Mouse (Mus musculus) ovary, postnatal 36 days (tissue): ENCODE data around the gene Dusp9.

ENCODE experiments used
- DNase-seq: peaks from one replicate; pipeline ENCODE4 v3.0.0; 2022; ENCODE audit warnings: low spot score, mixed read lengths

Gene Dusp9

DNA sequence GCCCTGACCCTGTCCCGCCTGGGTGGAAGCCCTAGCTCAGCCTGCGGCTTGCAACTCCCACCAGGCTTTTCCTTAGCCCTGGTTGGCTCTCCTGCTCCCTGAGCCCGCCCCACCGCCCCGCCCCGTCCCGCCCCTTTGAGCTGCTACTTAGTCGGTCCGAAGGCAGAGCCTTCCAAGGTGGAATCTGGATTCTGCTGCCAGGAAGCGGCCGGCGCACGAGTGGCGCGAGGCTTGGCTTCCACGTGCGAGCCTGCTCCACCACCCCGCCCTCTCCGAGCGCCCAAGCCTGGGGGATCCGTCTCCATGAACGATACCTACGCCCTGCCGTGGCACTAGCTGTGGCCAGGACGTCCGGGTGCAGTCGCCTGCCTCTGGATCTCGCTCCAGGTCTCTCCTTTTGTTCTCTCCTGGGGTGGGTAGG, at the start of gene Dusp9:
TSS of gene Dusp9 (plus strand) at position 165 of the 421 bp plus-strand sequence.
- DNase-seq, result peak; percentile 40

DNA sequence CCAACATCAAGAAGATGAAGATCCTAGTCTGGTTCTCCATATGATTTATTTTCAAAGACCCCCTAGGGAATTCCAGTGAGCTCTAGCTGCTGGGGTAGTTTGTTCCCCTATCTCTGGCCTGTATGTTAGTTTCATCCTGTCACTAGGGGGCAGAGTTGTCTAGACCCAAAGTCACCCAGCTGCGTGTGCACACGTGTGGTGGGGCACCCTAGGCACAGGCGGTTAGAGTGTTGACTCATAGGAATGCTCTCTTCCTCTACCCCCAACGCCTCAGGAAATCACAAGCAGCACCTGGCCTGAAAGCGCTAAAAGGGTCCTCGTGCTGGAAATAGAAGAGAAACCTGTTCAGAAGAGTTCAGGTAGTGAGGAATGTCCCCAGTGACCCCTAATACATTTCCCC, 46.0 kb upstream of the Dusp9 start:
- DNase-seq, result no peak

DNA sequence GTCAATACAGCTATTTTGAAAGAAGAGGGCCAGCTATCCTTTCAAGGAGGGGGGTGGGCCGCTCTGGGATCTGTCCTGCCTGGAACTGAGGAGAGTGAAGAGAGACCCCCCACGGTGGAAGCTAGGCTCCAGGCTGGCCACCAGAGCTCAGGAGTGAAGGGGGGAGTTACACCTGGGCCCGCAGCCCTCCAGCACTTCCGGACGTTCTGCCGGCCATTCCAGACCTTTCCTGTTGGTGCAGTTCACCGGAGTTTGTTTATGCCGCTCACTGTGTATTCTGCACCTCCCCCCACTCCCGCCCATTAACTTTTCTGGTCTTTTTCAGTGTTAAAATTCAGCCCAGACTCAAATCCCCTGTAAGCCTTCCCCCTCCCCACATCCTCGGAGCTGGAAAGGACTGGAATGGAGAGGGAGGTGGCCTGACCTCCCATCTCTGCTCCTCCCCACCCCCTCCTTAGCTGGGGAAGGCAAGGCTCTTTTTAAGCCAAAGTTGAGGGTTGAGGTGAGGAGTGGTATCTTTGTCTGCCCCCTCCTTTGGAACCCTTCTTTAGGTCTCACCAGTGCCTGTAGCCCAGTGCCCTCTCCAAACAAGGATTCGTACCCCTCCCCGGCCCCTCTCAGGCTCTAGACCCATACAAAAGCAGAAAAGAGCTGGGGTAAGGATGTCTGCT, 44.6 kb upstream of the Dusp9 start:
- no peak for DNase-seq

DNA sequence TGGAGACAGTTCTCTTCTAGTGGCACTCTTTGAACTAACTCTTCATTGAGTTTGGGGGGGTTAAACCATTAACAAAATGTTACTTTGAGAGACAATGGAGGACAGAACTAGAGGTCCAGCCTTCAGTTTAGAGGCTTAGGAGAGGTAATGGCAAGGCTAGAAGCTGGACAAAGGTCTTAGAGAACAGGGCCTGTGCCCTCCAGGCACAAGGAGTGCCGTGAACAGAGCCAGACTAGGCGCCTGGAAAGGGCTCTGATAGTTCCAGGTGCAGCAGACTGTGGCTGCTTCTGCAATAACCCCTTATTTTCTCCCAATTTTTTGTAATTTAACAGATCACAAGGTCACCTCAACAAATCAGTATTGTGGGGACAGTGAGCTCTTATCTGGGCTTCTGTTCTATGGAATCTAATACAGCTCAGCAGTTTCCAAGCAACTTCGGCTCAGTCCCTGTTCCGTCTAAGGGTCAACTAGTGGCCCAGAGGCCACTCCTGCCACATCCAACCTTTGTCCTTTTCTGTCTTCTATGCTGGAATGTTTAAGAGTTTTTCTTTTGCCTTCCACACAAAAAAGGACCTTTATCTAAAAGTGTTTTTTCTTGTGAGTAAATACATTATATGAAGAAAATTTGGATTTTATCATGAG, 43.8 kb upstream of the Dusp9 start:
- DNase-seq, result no peak

DNA sequence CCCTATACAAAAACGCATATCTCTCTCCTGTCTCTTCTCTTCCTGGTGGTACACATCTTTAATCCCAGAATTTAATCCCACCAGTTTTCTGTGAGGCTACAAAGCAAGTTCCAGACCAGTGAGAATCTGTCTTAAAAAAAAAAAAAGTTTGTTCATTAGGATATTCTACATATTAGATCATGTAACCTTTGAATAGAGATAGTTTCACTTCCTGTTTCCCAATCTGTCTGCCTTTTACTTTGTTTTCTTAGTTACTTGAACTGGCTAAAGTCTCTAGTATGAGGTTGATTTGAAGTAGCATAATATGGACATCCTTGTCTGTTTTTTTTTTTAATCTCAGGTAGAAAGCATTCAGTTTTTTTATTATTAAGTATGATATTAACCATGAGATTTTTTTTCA, 37.8 kb upstream of the Dusp9 start:
- DNase-seq, result no peak

DNA sequence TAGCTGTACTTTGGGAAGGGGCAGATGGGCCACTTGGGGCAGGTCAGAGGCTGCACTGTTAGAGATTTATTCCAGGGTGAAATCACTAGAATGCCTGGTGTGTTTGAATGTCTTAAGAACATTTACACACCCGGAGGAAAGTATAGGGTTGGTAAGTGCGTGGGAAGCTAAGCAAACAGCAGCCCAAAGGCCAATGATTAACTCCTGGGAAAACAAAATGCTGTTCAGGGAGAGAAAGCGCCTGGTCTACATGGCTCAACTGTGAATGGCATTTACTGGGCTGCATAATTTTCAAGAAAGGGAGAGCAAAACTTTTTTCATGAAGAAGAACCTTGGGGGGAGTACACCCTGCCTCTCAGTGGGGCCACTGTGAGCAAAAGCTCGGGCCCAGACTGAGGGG, 25.6 kb upstream of the Dusp9 start:
- no peak for DNase-seq

DNA sequence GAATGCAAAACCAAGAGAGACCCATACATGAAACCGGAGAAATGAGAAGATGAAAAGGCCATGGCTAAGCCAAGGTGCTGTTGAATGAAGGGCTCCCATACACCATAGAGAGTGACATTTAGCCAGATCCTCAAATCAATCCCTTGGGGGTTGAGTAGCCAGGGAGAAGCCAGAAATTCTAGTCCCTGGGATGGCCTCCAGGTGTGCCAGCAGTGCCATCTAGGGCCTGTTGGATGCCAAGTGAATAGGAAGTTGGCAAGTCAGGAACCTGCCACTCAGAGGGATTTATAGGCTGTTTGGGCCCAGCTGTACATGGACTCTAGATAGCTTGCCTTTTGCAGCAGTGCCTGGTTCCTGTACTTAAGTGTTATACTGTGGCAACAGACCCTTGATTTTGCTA, 23.3 kb upstream of the Dusp9 start:
- no peak for DNase-seq

DNA sequence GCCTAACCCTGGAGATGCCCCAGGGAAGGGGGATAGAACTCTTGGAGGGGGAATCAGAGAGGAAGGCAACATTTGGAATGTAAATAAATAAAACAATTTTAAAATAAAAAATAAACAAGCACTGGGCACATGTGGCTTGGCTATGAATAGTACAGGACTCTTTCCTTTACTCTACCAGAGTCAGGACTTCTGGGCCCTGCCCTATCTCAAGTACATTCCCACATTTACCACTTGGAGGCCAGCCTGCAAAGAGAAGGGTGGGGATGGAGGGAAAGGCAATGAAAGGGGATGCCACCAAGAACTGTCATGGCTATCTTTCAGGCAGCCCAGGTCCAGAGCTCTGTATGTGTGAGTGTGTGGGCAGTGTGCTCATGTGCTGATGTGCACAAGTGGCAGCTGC, 19.8 kb upstream of the Dusp9 start:
- DNase-seq, result no peak

DNA sequence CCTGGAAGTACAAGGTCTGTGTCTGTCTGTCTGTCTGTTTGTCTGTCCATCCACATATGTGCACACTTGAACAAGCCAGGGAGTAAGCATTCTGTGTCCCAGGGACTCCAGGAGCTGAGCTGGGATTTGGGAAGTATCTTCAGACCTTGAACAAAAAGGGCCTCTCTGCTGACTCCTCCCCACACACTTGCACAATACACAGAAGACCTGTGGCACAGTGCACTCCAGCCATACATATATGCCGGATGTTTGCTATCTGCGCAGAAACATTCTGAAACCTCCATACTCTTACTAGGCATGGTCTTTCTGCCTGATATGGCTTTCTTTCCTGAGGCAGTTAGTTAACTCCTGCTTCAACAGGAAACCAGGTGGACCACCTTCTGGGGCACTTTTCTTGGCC, 19.3 kb upstream of the Dusp9 start:
- DNase-seq, result no peak

DNA sequence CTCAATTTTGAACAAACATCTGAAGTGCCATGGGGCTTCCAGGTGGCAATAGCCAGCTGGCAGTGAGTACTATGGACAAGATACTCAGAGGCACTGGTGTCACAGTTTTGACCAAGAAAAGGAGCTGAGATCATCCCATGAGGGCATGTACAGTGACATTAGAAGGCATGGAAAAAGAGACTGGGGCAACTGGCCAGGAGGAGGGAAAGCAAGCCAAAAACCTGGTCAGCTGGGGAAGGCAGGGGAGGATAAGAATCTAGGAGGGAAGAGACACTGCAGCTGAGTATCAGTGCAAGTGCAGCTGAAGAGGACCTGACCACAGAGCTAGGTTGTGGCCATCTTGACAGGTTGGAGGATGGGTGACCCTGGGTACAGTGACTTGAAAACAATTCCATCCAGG, 12.2 kb upstream of the Dusp9 start:
- DNase-seq, result no peak

DNA sequence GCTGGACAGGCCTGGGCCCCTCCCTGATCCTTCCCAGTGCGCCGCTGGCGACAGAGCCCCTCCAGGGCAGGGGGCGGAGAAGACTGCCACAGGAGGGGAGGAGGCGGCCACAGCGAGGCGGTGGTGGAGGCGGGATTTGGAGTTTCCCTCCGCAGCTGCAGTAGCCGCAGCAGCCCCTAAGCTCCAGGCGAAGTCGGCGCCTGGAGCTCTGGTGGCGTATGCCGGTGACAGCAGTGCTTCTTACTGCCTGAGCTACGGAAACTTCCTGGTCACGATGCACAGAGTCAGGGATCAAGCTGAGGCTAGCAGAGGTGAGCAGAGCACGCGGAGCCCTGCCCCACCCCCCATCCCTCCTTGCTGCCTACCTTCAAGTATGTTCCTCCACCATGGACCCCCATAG, 3.8 kb upstream of the Dusp9 start:
- no peak for DNase-seq

DNA sequence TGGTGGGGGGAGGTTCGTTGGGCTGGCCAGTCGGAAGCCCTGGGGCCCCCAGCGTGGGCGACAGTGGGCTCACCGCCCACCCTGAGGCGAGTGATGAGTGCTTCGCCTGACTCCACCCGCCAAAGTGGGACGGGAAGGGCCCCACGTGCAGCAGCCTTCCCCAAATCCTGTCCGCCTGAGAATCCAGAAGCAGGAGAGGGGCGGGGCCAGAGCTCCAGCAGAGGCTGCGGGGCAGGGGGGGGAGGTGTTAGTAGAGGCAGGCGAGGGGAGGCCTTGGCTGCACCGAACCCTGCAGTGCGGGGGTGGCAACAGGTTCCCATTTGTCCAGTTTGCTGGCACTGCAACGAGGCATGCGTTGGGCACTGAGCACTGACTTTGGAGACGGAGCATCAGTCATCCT, 1.8 kb upstream of the Dusp9 start:
- DNase-seq, result no peak

DNA sequence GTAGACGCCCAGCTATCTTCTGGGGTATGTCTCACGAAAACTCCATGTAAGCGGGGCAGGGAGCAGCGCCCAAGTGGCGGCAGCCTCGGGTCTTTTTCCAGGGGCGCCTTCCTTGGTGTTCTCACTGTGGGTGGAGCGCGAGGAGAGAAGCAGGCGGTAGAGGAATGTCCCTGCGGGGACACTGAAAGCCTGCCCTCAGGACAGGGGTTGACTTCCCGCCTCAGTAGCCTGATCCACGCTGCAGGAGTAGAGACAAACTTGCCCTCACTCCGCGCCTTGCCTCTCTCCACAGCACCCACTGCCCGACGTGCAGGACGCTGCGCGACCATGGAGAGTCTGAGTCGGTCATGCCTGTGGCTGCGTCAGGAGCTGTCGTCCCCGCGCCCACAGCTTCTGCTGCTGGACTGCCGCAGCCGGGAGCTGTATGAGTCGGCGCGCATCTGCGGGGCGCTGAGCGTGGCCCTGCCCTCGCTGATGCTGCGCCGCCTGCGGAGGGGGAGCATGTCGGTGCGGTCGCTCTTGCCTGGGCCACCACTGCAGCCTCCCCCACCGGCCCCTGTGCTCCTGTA, 766 bp downstream of the Dusp9 start:
- no peak for DNase-seq

DNA sequence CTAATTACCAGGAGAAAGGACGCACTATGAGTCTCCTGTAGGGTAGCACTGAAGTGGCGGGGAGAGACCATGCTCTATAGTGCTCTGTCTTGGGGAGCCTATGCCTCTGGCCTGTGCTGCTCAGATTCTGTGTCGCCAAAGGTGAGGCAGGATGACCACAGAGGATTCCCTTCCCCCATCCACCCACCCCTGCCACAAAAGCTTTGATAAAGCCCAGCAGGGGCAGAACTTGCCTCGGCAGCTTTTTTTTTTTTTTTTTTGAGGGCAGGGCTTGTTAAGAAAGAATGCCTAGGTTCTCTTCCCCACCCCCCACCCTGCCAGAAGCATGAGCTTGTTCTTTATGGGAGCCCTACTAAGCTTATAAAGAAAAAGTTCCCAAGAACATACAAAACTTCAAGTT, 5.9 kb downstream of the Dusp9 start:
- no peak for DNase-seq

DNA sequence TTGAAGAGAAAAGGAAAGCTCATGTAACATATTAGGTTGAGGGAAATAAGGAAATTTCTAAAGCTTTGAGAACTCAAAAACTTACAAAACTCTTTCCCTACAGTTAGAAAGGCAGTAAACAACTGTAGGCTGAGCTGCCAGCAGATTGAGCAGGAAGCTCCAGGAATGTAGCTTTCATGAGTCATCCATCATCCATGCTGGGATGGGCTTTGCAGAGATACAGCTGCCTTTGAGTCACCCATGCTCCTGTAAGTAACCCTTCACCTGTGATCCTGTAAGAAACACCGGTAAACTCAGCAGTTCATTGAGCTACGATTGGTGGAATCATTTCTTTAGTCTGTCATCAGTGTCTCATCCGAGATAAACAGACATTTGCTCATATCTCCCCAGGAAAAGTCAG, 11.7 kb downstream of the Dusp9 start:
- no peak for DNase-seq

DNA sequence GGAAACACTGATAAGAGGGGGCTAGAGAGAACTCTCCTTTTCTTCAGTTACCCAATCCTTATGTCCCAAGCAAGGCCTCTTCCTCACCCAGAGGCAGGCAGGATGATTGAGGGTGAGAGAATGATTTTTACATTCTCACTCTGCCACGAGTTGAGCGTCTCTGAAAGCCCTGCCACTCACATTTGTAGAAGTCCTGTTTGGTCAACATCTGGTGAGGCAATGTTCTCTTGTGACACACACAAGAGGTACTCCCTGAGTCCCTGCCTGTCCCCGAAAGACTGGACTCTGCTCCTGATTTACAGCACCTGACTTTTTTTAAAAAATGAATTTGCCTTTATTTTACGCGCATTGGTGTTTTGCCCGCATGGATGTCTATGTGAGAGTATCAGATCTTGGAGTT, 14.2 kb downstream of the Dusp9 start:
- no peak for DNase-seq

DNA sequence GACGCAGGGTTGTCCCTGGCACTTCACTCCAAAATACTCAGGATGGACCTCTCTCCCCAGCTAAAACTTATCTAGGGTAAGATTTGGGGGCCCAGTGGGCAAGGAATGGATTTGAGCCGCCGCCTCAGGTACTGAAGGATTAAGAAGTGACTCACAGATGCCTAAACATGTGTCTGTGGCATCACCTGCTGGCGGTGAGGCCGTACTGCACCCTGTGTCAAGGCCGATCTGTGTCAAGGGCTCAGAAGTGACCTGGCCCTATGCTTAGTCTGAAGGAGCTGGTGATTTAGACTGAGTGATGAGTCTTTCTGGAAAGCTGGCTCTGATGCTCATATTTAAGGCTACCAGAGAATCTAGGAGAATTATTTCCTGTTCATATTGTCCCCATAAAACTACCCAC, 15.0 kb downstream of the Dusp9 start:
- DNase-seq, result peak; percentile 31

DNA sequence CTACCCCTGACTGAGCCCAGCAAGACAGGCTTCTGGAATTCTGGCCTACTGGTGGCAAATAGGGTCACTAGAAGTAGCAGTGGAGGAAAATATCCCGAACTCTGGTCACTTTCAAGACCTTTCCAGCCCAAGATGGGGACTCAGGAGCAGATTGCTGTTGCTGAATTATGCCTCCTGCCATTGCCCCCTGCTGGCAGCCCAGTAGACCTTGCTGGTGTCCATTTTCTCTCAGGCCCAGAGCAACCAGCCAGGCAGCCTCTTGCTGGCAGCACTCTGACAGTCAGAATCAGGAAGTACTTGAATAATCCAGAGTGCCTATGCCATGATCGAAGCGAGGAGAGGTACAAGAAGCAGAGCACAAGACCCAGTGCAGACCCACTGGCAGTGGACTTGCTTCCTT, 16.3 kb downstream of the Dusp9 start:
- peak; percentile 33 for DNase-seq

DNA sequence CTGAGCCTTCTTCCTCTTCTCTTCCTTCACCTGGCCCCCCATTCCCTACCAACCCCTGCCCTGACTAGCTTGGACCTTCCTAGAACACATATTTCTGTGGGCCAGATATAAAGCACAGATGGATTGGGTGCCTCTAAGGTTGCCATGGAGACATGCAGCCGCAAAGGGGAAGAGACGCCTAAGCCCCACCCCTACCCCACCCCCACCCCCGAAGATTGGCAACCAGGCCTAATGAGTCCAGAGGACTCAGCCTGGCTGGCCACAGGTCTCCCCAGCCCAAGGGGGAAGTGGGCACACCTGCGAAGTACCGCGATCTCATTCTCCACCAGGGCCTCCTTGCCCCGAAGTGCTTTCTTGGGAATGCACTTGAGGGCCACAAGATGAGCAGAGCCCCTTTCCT, 19.2 kb downstream of the Dusp9 start:
- DNase-seq, result no peak

DNA sequence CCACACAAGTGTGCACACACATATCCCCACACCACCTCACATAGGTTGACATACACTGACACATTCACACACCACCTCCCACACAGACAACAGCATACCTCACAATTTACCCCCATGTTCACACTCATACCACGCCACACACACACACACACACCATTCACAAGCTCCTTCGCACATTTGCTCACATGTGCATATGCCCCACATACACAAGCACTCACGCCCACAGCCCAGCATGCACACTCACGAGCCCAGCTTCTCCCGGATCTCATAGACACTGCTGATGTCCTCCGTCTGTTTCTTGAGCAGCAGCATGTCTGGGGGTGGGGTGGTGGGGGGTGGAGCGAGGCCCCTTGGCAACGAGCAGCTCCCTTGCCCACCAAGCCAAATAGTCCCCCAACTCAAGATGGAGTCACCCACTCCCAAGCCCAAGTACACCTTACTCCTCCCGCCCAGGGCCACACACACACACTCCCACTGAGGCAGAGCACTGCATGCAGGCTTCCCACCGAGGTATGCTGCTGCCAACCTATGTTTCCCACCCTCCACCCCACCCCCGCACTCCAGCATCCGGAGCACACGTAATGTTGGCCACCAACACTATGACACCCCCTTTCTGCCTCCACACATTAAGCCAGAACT, 19.8 kb downstream of the Dusp9 start:
- no peak for DNase-seq

DNA sequence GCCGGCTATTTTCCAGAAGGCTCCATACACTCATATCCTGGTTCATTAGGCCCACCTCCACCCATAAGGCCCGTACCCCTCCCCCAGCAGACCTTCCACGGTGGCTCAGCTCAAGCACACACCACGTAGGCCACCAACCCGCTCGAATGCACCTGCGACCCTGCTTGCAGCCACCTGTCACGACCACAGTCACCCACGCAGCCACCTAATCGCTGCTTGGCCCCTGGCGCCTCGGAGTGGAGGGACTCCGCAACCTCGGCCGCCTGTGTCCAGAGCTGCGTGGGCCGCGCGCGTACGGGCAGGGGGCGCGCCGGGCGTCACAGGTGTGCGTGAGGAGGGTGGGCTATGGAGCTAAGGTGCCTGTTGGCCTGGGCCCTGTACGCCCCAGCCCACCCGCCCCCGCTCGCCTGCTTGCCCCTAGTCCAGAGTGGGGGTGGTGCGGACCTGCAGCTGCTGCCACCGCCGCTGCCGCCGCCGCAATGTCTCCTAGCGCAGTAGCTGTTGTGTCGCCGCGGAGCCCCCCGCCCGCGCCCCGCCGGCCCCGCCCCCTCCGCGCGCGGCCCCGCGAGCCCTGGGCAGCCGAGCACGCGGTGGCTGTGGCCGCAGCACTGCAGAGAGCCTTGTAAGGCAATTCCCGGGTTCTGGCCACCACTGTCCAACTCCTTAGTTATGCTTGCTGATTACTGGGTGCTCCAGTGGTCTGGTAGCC, 20.5 kb downstream of the Dusp9 start, which contains the start of gene Pnck:
TSS of gene Pnck (minus strand) at position 543 of the 709 bp plus-strand sequence.
- no peak for DNase-seq

DNA sequence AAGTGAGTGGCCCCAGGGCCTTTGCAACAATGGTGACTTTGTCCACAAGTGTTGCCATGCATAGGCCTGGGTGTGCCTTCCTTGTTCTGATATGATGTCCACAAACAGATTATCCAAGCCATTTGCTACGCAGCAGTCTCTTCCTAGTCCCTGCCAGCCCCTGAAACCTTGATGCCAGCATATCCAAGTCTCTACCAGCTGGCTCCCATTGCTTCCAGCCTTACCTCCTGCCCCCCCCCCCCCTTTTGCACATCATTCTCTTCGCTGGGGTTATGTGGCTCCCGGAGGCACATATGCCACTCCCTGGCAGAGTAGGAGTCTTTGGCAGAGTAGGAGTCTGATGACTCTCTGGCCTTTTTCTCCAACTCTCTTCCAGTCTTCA, 21.1 kb downstream of the Dusp9 start:
- DNase-seq, result no peak

DNA sequence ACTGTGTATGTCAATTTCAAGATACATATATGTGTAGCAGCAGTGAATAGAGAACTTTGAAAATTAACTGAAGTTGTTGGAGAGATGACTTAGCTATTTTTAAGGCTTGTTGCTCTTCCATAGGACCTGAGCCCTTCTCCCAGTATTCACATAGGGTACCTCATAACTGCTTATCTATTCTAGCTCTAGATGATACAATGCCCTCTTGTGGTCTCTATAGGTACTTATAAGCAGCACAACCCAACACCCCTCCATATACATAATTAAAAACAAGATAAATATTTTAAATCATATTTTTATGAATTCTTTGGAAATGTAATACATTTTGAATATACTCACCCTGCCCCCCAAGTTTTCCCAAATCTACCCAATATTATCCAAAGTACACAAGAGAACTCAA, 23.9 kb downstream of the Dusp9 start:
- no peak for DNase-seq
